Mouse (Mus musculus) midbrain, embryonic 15.5 days (tissue): ENCODE measurements around the gene Traf7. TPM values are rescaled to one million over a fixed set of nuclear protein-coding genes. Genes with fewer than 3 reads are reported as not detected.

ENCODE experiments used
- ATAC-seq: fragments of 200-750 bp; cut with Nextera tagmentation; replicated peaks from 2 replicates; pipeline ENCODE4 v1.8.0; 2017; ENCODE audit warnings: moderate TSS enrichment
- H3K27ac ChIP-seq: fragments of 300-500 bp; sonication (generic); 2 replicates; pipeline ENCODE4 v1.5.1; 2015; ENCODE audit warnings: mild to moderate bottlenecking, inconsistent platforms
- H3K27me3 ChIP-seq: fragments of 300-500 bp; sonication (generic); replicated peaks from 2 replicates; pipeline ENCODE4 v1.6.1; 2015; ENCODE audit warnings: inconsistent platforms
- H3K36me3 ChIP-seq: fragments of 300-500 bp; sonication (generic); replicated peaks from 2 replicates; pipeline ENCODE4 v1.6.1; 2015; ENCODE audit warnings: inconsistent platforms
- H3K4me1 ChIP-seq: fragments of 300-500 bp; sonication (generic); 2 replicates; pipeline ENCODE4 v1.6.1; 2015; ENCODE audit warnings: inconsistent platforms
- H3K4me2 ChIP-seq: fragments of 300-500 bp; sonication (generic); 2 replicates; pipeline ENCODE4 v1.6.1; 2015; ENCODE audit warnings: inconsistent platforms, mild to moderate bottlenecking, moderate library complexity
- H3K4me3 ChIP-seq: fragments of 300-500 bp; sonication (generic); 2 replicates; pipeline ENCODE4 v1.5.1; 2015; ENCODE audit warnings: mild to moderate bottlenecking, inconsistent platforms
- H3K9ac ChIP-seq: fragments of 300-500 bp; sonication (generic); 2 replicates; pipeline ENCODE4 v1.6.1; 2015; ENCODE audit warnings: mild to moderate bottlenecking, inconsistent platforms
- H3K9me3 ChIP-seq: fragments of 300-500 bp; sonication (generic); 2 replicates; pipeline ENCODE4 v1.6.1; 2016; ENCODE audit warnings: inconsistent platforms
- WGBS: fragments of 180-500 bp; shearing (Covaris S2); methylation state at CpG from one replicate; pipeline ENCODE4 v1.1.7; 2015; ENCODE audit warnings: mixed read lengths; 5-methylcytosine and 5-hydroxymethylcytosine counted together
- polyA plus RNA-seq: library from polyadenylated mRNA; unstranded; fragments of >200 nt; fragmentation: Nextera tagmentation; extraction: Ambion mirVana; gene quantifications from 2 replicates; pipeline ENCODE4 v1.2.1, GENCODE M21; 2015

Gene Traf7
- polyA plus RNA-seq, 1 experiment from 2014 or later = 108 TPM

- Histone ChIP-seq H3K36me3 (peaks cover 51% of the 10 kb centered on the region), H3K27me3 (no peaks in the 10 kb centered on the region), H3K4me3 (no peak overlapping the region), H3K27ac (no peak overlapping the region), H3K4me1 (peaks cover 5% of the 10 kb centered on the region; the same call in 1 of the 2 replicates), H3K9me3 (no peaks in the 10 kb centered on the region), H3K4me2 (no peak overlapping the region), H3K9ac (no peak overlapping the region)
- no peak for ATAC-seq
- WGBS = 76% methylated on average over 1 of the region's 1 CpGs
These were observed 31.7 kb downstream of the Traf7 start for GRCm38 (mm10) chr17:24496026-24496425.

- Histone ChIP-seq H3K4me3 (no peak overlapping the region), H3K27ac (0 out of 2 replicates have a peak overlapping the region, but pooled peaks have one; percentile 32), H3K9me3 (no peaks in the 10 kb centered on the region), H3K27me3 (no peaks in the 10 kb centered on the region), H3K4me2 (no peak overlapping the region), H3K4me1 (peaks cover 11% of the 10 kb centered on the region), H3K9ac (no peak overlapping the region), H3K36me3 (peaks cover 45% of the 10 kb centered on the region)
- ATAC-seq = no peak
- whole genome bisulfite sequencing = 79% methylated on average over 3 of the region's 3 CpGs
These were observed 32.3 kb downstream of the Traf7 start for GRCm38 (mm10) chr17:24495443-24495842.

- Histone ChIP-seq H3K9ac (no peak overlapping the region), H3K4me3 (no peak overlapping the region), H3K4me2 (no peak overlapping the region), H3K27ac (no peak overlapping the region), H3K4me1 (peaks cover 17% of the 10 kb centered on the region), H3K9me3 (no peaks in the 10 kb centered on the region), H3K27me3 (no peaks in the 10 kb centered on the region), H3K36me3 (peaks cover 40% of the 10 kb centered on the region)
- ATAC-seq = peak; percentile 38
- WGBS = 47% methylated on average over 2 of the region's 2 CpGs
These were observed 33.0 kb downstream of the Traf7 start for GRCm38 (mm10) chr17:24494627-24495335.

- Histone ChIP-seq H3K27me3 (no peaks in the 10 kb centered on the region), H3K4me1 (peaks cover 36% of the 10 kb centered on the region), H3K36me3 (no peaks in the 10 kb centered on the region), H3K4me3 (peak overlapping the region; percentile 98; the same call in 1 of the 2 replicates), H3K27ac (peak overlapping the region; percentile 98), H3K9ac (0 out of 2 replicates have a peak overlapping the region, but pooled peaks have one; percentile 97), H3K4me2 (peak overlapping the region; percentile 91), H3K9me3 (no peaks in the 10 kb centered on the region)
- WGBS = 61% methylated on average over 4 of the region's 4 CpGs
- ATAC-seq = no peak
These were observed 37.3 kb downstream of the Traf7 start for GRCm38 (mm10) chr17:24490399-24490798.

GRCm38 (mm10) chr17:24489265-24490030 lies 38.3 kb downstream of the Traf7 start:
- no peaks in the 10 kb centered on the region for H3K9me3 ChIP-seq
- H3K4me1 ChIP-seq = peaks cover 38% of the 10 kb centered on the region
- ATAC-seq = peak; percentile 43
- 14% methylated on average over 19 of the region's 19 CpGs for WGBS
- H3K27me3 ChIP-seq = no peaks in the 10 kb centered on the region
- H3K4me3 ChIP-seq = peak overlapping the region; percentile 98
- peak overlapping the region; percentile 98 for H3K27ac ChIP-seq
- peak overlapping the region; percentile 91 for H3K4me2 ChIP-seq
- peak overlapping the region; percentile 97 for H3K9ac ChIP-seq
- H3K36me3 ChIP-seq = no peaks in the 10 kb centered on the region

- ATAC-seq = peak; percentile 74
- no peaks in the 10 kb centered on the region for H3K27me3 ChIP-seq
- H3K4me3 ChIP-seq = peak overlapping the region; percentile 98
- H3K9me3 ChIP-seq = no peaks in the 10 kb centered on the region
- 1% methylated on average over 59 of the region's 81 CpGs for WGBS
- peaks cover 38% of the 10 kb centered on the region for H3K4me1 ChIP-seq
- H3K4me2 ChIP-seq = peak overlapping the region; percentile 91
- peak overlapping the region; percentile 98 for H3K27ac ChIP-seq
- no peaks in the 10 kb centered on the region for H3K36me3 ChIP-seq
- peak overlapping the region; percentile 97 for H3K9ac ChIP-seq
These were observed 39.0 kb downstream of the Traf7 start for GRCm38 (mm10) chr17:24488662-24489264.

- H3K4me1 ChIP-seq = peaks cover 38% of the 10 kb centered on the region
- peak within 1 kb of the TSS; percentile 97 for H3K9ac ChIP-seq
- H3K27me3 ChIP-seq = no peaks in the 10 kb centered on the region
- H3K9me3 ChIP-seq = no peaks in the 10 kb centered on the region
- peak within 1 kb of the TSS; percentile 98 for H3K4me3 ChIP-seq
- WGBS = under 1% methylated on average over 41 of the region's 45 CpGs
- ATAC-seq = peak; percentile 64
- peak within 1 kb of the TSS; percentile 98 for H3K27ac ChIP-seq
- no peaks in the 10 kb centered on the region for H3K36me3 ChIP-seq
- peak within 1 kb of the TSS; percentile 91 for H3K4me2 ChIP-seq
These were observed 39.5 kb downstream of the Traf7 start, which contains the start of gene Caskin1 for GRCm38 (mm10) chr17:24488186-24488661. Gene Caskin1, plus strand, starts transcription at chr17:24488601.

GRCm38 (mm10) chr17:24485090-24485860 lies 42.5 kb downstream of the Traf7 start:
- H3K4me2 ChIP-seq = no peak overlapping the region
- no peak overlapping the region for H3K4me3 ChIP-seq
- H3K4me1 ChIP-seq = peaks cover 30% of the 10 kb centered on the region
- ATAC-seq = no peak
- no peak overlapping the region; the same call in 1 of the 2 replicates for H3K9ac ChIP-seq
- H3K27ac ChIP-seq = peak overlapping the region; percentile 26; the same call in 1 of the 2 replicates
- no peaks in the 10 kb centered on the region for H3K9me3 ChIP-seq
- no peaks in the 10 kb centered on the region for H3K27me3 ChIP-seq
- 45% methylated on average over 11 of the region's 11 CpGs for WGBS
- no peaks in the 10 kb centered on the region for H3K36me3 ChIP-seq

- WGBS = 71% methylated on average over 3 of the region's 3 CpGs
- Histone ChIP-seq H3K4me2 (no peak overlapping the region), H3K9ac (no peak overlapping the region), H3K9me3 (no peaks in the 10 kb centered on the region), H3K4me3 (no peak overlapping the region), H3K27ac (no peak overlapping the region), H3K36me3 (no peaks in the 10 kb centered on the region), H3K4me1 (peaks cover 25% of the 10 kb centered on the region), H3K27me3 (no peaks in the 10 kb centered on the region)
- no peak for ATAC-seq
These were observed 44.2 kb downstream of the Traf7 start for GRCm38 (mm10) chr17:24483495-24483894.

- no peak overlapping the region for H3K9ac ChIP-seq
- no peak for ATAC-seq
- H3K36me3 ChIP-seq = peaks cover 6% of the 10 kb centered on the region; the same call in 1 of the 2 replicates
- WGBS = 95% methylated on average over 20 of the region's 20 CpGs
- no peak overlapping the region for H3K4me2 ChIP-seq
- H3K4me1 ChIP-seq = peaks cover 26% of the 10 kb centered on the region
- H3K4me3 ChIP-seq = no peak overlapping the region
- H3K9me3 ChIP-seq = no peaks in the 10 kb centered on the region
- no peaks in the 10 kb centered on the region for H3K27me3 ChIP-seq
- H3K27ac ChIP-seq = no peak overlapping the region
These were observed 46.5 kb downstream of the Traf7 start for GRCm38 (mm10) chr17:24481027-24481815.
